Mouse (Mus musculus): Measurements from ENCODE around the gene Arhgef25. TPM values are rescaled to one million over a fixed set of nuclear protein-coding genes. Genes with fewer than 3 reads are reported as not detected.
"Not testable (repeated sequence)": the region's sequence is repeated elsewhere in the genome, so short reads cannot be mapped to it uniquely, and the experiment has no call there.

The Arhgef25 gene
- polyA plus RNA-seq, 2 experiments from 2014 or later = 0.38 TPM; not detected in 1

DNA sequence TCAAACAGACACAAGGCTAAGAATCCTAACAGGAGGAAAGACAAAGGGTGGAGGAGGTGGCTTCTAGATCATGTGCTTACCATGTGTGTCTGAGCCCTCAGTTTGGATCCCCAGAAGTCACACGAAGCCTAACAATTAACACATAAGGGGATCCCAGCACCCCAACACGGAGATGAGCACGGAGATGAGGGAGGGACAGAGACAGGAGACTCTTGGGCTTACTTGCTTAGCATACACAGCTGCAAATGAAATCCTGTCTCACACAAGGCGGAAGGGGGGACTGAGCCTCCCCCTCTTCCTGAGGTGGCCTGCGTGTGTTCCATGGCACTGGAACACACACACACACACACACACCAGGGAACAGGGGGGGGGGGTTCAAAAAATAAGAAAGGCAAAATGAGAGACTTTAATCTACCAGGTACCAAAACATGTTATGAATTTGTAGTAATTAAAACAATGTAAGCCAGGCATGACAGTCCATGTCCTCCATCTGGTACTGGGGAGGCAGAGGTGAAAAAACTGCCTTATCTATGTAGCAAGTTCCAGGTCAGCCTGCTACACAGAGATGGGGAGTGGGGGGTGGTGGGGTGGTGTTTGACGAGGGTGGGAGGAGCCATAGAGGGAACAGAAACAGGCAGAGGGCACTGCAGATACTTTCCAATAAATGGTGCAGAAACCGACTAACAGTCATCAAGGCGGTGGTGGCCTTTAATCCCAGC is 54.6 kb downstream of the Arhgef25 start:
- peak; percentile 57 for ATAC-seq

- ATAC-seq = not testable (repeated sequence)
These were observed 55.4 kb downstream of the Arhgef25 start for GRCm38 (mm10) chr10:127134394-127135035.

Other genes with a start within 250 kb of the Arhgef25 start
- gene Ctdsp2, start 211.4 kb downstream of the Arhgef25 start, polyA plus RNA-seq (2017; shearing (Covaris generic)) = 10 to 100 TPM; 35.4 to 37.8 TPM
- under 1 TPM; 0.11 to 0.20 TPM for gene Avil, start 189.4 kb downstream of the Arhgef25 start, polyA plus RNA-seq (2017; shearing (Covaris generic))
- 10 to 100 TPM; 38.2 to 54.1 TPM for gene Tsfm, start 159.2 kb downstream of the Arhgef25 start, polyA plus RNA-seq (2017; shearing (Covaris generic))
- 10 to 100 TPM; 29.9 to 30.2 TPM for gene Mettl1, start 148.7 kb downstream of the Arhgef25 start, polyA plus RNA-seq (2017; shearing (Covaris generic))
- gene Eef1akmt3, start 148.6 kb downstream of the Arhgef25 start, polyA plus RNA-seq (2017; shearing (Covaris generic)) = under 1 TPM in 1 of 2 experiments, not detected in 1; 0.38 TPM
- under 1 TPM in 1 of 2 experiments, not detected in 1; 0.27 TPM for gene Cyp27b1, start 141.8 kb downstream of the Arhgef25 start, polyA plus RNA-seq (2017; shearing (Covaris generic))
- under 1 TPM; 0.19 to 0.73 TPM for gene March9, start 129.9 kb downstream of the Arhgef25 start, polyA plus RNA-seq (2017; shearing (Covaris generic))
- 100 to 1,000 TPM; 294 to 347 TPM for gene Cdk4, start 126.5 kb downstream of the Arhgef25 start, polyA plus RNA-seq (2017; shearing (Covaris generic))
- gene Tspan31, start 119.8 kb downstream of the Arhgef25 start, polyA plus RNA-seq (2017; shearing (Covaris generic)) = 100 to 1,000 TPM in 1 of 2 experiments, 10 to 100 TPM in 1; 87.4 to 109 TPM
- gene Agap2, start 114.8 kb downstream of the Arhgef25 start, polyA plus RNA-seq (2017; shearing (Covaris generic)) = 10 to 100 TPM; 29.8 to 34.6 TPM
- gene Os9, start 69.0 kb downstream of the Arhgef25 start, polyA plus RNA-seq (2017; shearing (Covaris generic)) = 100 to 1,000 TPM in 1 of 2 experiments, 10 to 100 TPM in 1; 78.1 to 142 TPM
- 100 to 1,000 TPM; 166 to 206 TPM for gene B4galnt1, start 24.9 kb downstream of the Arhgef25 start, polyA plus RNA-seq (2017; shearing (Covaris generic))
- 1 to 10 TPM; 2.6 to 2.8 TPM for gene Slc26a10, start 9.4 kb downstream of the Arhgef25 start, polyA plus RNA-seq (2017; shearing (Covaris generic))
- 10 to 100 TPM; 39.4 to 42.2 TPM for gene Dtx3, start 5.6 kb upstream of the Arhgef25 start, polyA plus RNA-seq (2017; shearing (Covaris generic))
- gene Pip4k2c, start 21.5 kb upstream of the Arhgef25 start, polyA plus RNA-seq (2017; shearing (Covaris generic)) = 10 to 100 TPM; 24.2 to 39.3 TPM
- gene Kif5a, start 73.3 kb upstream of the Arhgef25 start, polyA plus RNA-seq (2017; shearing (Covaris generic)) = not detected
- gene Dctn2, start 76.3 kb upstream of the Arhgef25 start, polyA plus RNA-seq (2017; shearing (Covaris generic)) = 10 to 100 TPM; 43.8 to 48.0 TPM
- gene Mbd6, start 98.9 kb upstream of the Arhgef25 start, polyA plus RNA-seq (2017; shearing (Covaris generic)) = 10 to 100 TPM in 1 of 2 experiments, 1 to 10 TPM in 1; 4.0 to 14.7 TPM
- gene Mars, start 121.7 kb upstream of the Arhgef25 start, polyA plus RNA-seq (2017; shearing (Covaris generic)) = 10 to 100 TPM; 20.4 to 33.2 TPM
- gene Arhgap9, start 131.9 kb upstream of the Arhgef25 start, polyA plus RNA-seq (2017; shearing (Covaris generic)) = 100 to 1,000 TPM in 1 of 2 experiments, 10 to 100 TPM in 1; 92.4 to 118 TPM
- under 1 TPM; 0.19 to 0.75 TPM for gene Gli1, start 151.9 kb upstream of the Arhgef25 start, polyA plus RNA-seq (2017; shearing (Covaris generic))
- gene Inhbe, start 164.3 kb upstream of the Arhgef25 start, polyA plus RNA-seq (2017; shearing (Covaris generic)) = not detected
- gene Inhbc, start 180.3 kb upstream of the Arhgef25 start, polyA plus RNA-seq (2017; shearing (Covaris generic)) = not detected
- 10 to 100 TPM; 12.8 to 17.3 TPM for gene R3hdm2, start 190.2 kb upstream of the Arhgef25 start, polyA plus RNA-seq (2017; shearing (Covaris generic))